Mouse (Mus musculus): ENCODE data around the gene Slc13a3.

Gene Slc13a3

DNA sequence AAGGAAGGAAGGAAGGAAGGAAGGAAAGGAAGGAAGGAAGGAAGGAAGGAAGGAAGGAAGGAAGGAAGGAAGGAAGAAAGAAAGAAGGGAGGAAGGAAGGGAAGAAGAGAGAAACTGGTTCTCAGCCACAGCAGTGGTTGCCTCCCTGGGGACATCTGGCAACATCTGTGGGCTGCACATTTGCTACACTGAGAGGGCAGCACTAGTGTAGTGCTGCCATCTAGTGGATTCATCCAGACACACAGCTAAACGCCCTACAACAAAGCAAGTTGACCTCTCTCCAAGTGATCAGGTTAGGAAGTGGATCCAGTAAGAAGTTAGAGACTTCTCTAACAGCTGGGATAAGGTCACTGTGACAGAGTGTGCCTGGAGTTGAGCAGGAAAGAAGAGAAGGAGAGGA is 112.2 kb downstream of the Slc13a3 start:
- DNase-seq: peak; percentile 56
